Mouse (Mus musculus) liver, embryonic 14 days (tissue): ENCODE data around the gene Gm5136. TPM values are rescaled to one million over a fixed set of nuclear protein-coding genes. Genes with fewer than 3 reads are reported as not detected.

Experiments
- polyA plus RNA-seq: library from polyadenylated mRNA; depleted of rRNA; stranded (reverse); fragments of >200 nt; gene quantifications from 2 replicates; pipeline ENCODE4 v1.2.3, GENCODE M21; 2012; rRNA removed

Gene Gm5136
- polyA plus RNA-seq: not detected in 2 replicates

GRCm38 (mm10) chr10:108699946-108700345 lies at the start of gene Gm5136:
Gm5136 (minus strand) TSS chr10:108700160.

